Mouse (Mus musculus): Measurements from ENCODE around the gene Pi4k2a. TPM values are rescaled to one million over a fixed set of nuclear protein-coding genes. Genes with fewer than 3 reads are reported as not detected.

Gene Pi4k2a
- polyA plus RNA-seq, 1 experiment from 2014 or later, result 39.4 TPM

Other genes with a start within 250 kb of the Pi4k2a start
- gene Frat2, start 242.3 kb upstream of the Pi4k2a start, polyA plus RNA-seq (2016; fragmentation: Nextera tagmentation; extraction: Ambion mirVana), result 14.5 and 15.3 TPM in 2 replicates
- 18.3 and 20.9 TPM in 2 replicates for gene Rrp12, start 194.3 kb upstream of the Pi4k2a start, polyA plus RNA-seq (2016; fragmentation: Nextera tagmentation; extraction: Ambion mirVana)
- gene Pgam1, start 178.5 kb upstream of the Pi4k2a start, polyA plus RNA-seq (2016; fragmentation: Nextera tagmentation; extraction: Ambion mirVana), result 514 and 546 TPM in 2 replicates
- 63.1 and 64.4 TPM in 2 replicates for gene Exosc1, start 157.0 kb upstream of the Pi4k2a start, polyA plus RNA-seq (2016; fragmentation: Nextera tagmentation; extraction: Ambion mirVana)
- 75.8 and 76.4 TPM in 2 replicates for gene Zdhhc16, start 157.0 kb upstream of the Pi4k2a start, polyA plus RNA-seq (2016; fragmentation: Nextera tagmentation; extraction: Ambion mirVana)
- 33.1 and 39.0 TPM in 2 replicates for gene Mms19, start 109.3 kb upstream of the Pi4k2a start, polyA plus RNA-seq (2016; fragmentation: Nextera tagmentation; extraction: Ambion mirVana)
- gene Ubtd1, start 108.7 kb upstream of the Pi4k2a start, polyA plus RNA-seq (2016; fragmentation: Nextera tagmentation; extraction: Ambion mirVana), result 15.9 and 16.2 TPM in 2 replicates
- not detected in 2 replicates for gene Ankrd2, start 54.5 kb upstream of the Pi4k2a start, polyA plus RNA-seq (2016; fragmentation: Nextera tagmentation; extraction: Ambion mirVana)
- 1.1 and 1.3 TPM in 2 replicates for gene Hoga1, start 44.9 kb upstream of the Pi4k2a start, polyA plus RNA-seq (2016; fragmentation: Nextera tagmentation; extraction: Ambion mirVana)
- gene 4933411K16Rik, start 38.2 kb upstream of the Pi4k2a start, polyA plus RNA-seq (2016; fragmentation: Nextera tagmentation; extraction: Ambion mirVana), result not detected in 2 replicates
- gene Morn4, start 4.1 kb upstream of the Pi4k2a start, polyA plus RNA-seq (2016; fragmentation: Nextera tagmentation; extraction: Ambion mirVana), result 81.4 and 83.5 TPM in 2 replicates
- gene Avpi1, start 38.6 kb downstream of the Pi4k2a start, polyA plus RNA-seq (2016; fragmentation: Nextera tagmentation; extraction: Ambion mirVana), result 11.8 and 13.5 TPM in 2 replicates
- gene Marveld1, start 56.9 kb downstream of the Pi4k2a start, polyA plus RNA-seq (2016; fragmentation: Nextera tagmentation; extraction: Ambion mirVana), result 9.7 and 11.6 TPM in 2 replicates
- 53.6 and 55.2 TPM in 2 replicates for gene Zfyve27, start 73.5 kb downstream of the Pi4k2a start, polyA plus RNA-seq (2016; fragmentation: Nextera tagmentation; extraction: Ambion mirVana)
- 1.5 and 1.9 TPM in 2 replicates for gene Sfrp5, start 111.8 kb downstream of the Pi4k2a start, polyA plus RNA-seq (2016; fragmentation: Nextera tagmentation; extraction: Ambion mirVana)
- 11.5 and 11.6 TPM in 2 replicates for gene Golga7b, start 157.1 kb downstream of the Pi4k2a start, polyA plus RNA-seq (2016; fragmentation: Nextera tagmentation; extraction: Ambion mirVana)

Measured in hindbrain, embryonic 12.5 days (tissue).